Mouse (Mus musculus) cerebellum, adult 8-10 months (tissue): ENCODE measurements around the gene Gm20388.
A peak's percentile ranks its signal among the peaks of the same experiment; 100 is the strongest.

Experiments
- DNase-seq: peaks from one replicate; pipeline ENCODE4 v3.0.0; 2022

The Gm20388 gene

GRCm38 (mm10) chr8:120300601-120301141, 390.0 kb downstream of the Gm20388 start:
- peak; percentile 87 for DNase-seq

GRCm38 (mm10) chr8:120302941-120303675, 392.5 kb downstream of the Gm20388 start:
- no peak for DNase-seq

GRCm38 (mm10) chr8:120304097-120304496, 393.5 kb downstream of the Gm20388 start:
- DNase-seq = no peak

GRCm38 (mm10) chr8:120305800-120306385, 395.3 kb downstream of the Gm20388 start:
- DNase-seq = no peak

GRCm38 (mm10) chr8:120307103-120307502, 396.5 kb downstream of the Gm20388 start:
- no peak for DNase-seq

- DNase-seq = no peak
These were observed 396.9 kb downstream of the Gm20388 start for GRCm38 (mm10) chr8:120307528-120307927.

GRCm38 (mm10) chr8:120308131-120308530, 397.5 kb downstream of the Gm20388 start:
- DNase-seq = no peak

- no peak for DNase-seq
These were observed 397.9 kb downstream of the Gm20388 start for GRCm38 (mm10) chr8:120308553-120308952.

- peak; percentile 57 for DNase-seq
These were observed 398.7 kb downstream of the Gm20388 start for GRCm38 (mm10) chr8:120309326-120309725.

- DNase-seq = no peak
These were observed 399.4 kb downstream of the Gm20388 start for GRCm38 (mm10) chr8:120310063-120310462.

- DNase-seq = no peak
These were observed 401.8 kb downstream of the Gm20388 start for GRCm38 (mm10) chr8:120312452-120312851.

GRCm38 (mm10) chr8:120313674-120314073, 403.0 kb downstream of the Gm20388 start:
- no peak for DNase-seq

- no peak for DNase-seq
These were observed 404.3 kb downstream of the Gm20388 start for GRCm38 (mm10) chr8:120314932-120315331.

- DNase-seq = no peak
These were observed 405.0 kb downstream of the Gm20388 start for GRCm38 (mm10) chr8:120315644-120316043.

- DNase-seq = no peak
These were observed 406.1 kb downstream of the Gm20388 start for GRCm38 (mm10) chr8:120316707-120317106.

GRCm38 (mm10) chr8:120317118-120317824, 406.6 kb downstream of the Gm20388 start:
- no peak for DNase-seq

- DNase-seq = no peak
These were observed 407.9 kb downstream of the Gm20388 start for GRCm38 (mm10) chr8:120318476-120318991.

GRCm38 (mm10) chr8:120319449-120319848, 408.8 kb downstream of the Gm20388 start:
- peak; percentile 77 for DNase-seq

GRCm38 (mm10) chr8:120320146-120320545, 409.5 kb downstream of the Gm20388 start:
- DNase-seq = no peak

GRCm38 (mm10) chr8:120321724-120322123, 411.1 kb downstream of the Gm20388 start:
- DNase-seq = no peak

- no peak for DNase-seq
These were observed 412.4 kb downstream of the Gm20388 start for GRCm38 (mm10) chr8:120322956-120323448.

- no peak for DNase-seq
These were observed 413.9 kb downstream of the Gm20388 start for GRCm38 (mm10) chr8:120324555-120324954.

GRCm38 (mm10) chr8:120325172-120325767, 414.6 kb downstream of the Gm20388 start:
- DNase-seq = no peak
